Mouse (Mus musculus) ES-E14 (cell line): ENCODE results near the gene Olfr373. TPM values are rescaled to one million over a fixed set of nuclear protein-coding genes. Genes with fewer than 3 reads are reported as not detected.

Experiments
- DNase-seq: peaks from one replicate; pipeline ENCODE4 v3.0.0-alpha.2; 2013; ENCODE audit warnings: low read depth, low spot score
- H3K27ac ChIP-seq: 2 replicates; pipeline ENCODE4 v1.5.1; 2012; ENCODE audit warnings: low read depth, mild to moderate bottlenecking, low read length, moderate library complexity, mixed read lengths; ENCODE audit not compliant: poor library complexity, insufficient read depth, severe bottlenecking
- H3K36me3 ChIP-seq: 2 replicates; pipeline ENCODE4 v1.6.1; 2012; ENCODE audit warnings: mild to moderate bottlenecking, low read length, moderate library complexity, mixed read lengths; ENCODE audit not compliant: control insufficient read depth, poor library complexity, insufficient read depth, severe bottlenecking
- H3K4me1 ChIP-seq, 2 experiments: fragments of 150-350 bp in 1 of 2; sonication (generic) in 1 of 2; 2 replicates each; pipeline ENCODE4 v1.6.1; 2012; ENCODE audit warnings: low read length in 2 of 2, mild to moderate bottlenecking in 1 of 2, mixed read lengths in 1 of 2; ENCODE audit not compliant: control insufficient read depth in 2 of 2, insufficient read depth in 2 of 2, poor library complexity in 1 of 2
- H3K4me3 ChIP-seq, 2 experiments: fragments of 150-350 bp in 1 of 2; sonication (generic) in 1 of 2; 2 replicates each; pipeline ENCODE4 v1.5.1; 2012; ENCODE audit warnings: low read length in 2 of 2, low read depth in 1 of 2, mild to moderate bottlenecking in 1 of 2, mixed read lengths in 1 of 2; ENCODE audit not compliant: insufficient read depth in 1 of 2, poor library complexity in 1 of 2, severe bottlenecking in 1 of 2
- H3K9ac ChIP-seq: 2 replicates; pipeline ENCODE4 v1.6.1; 2012; ENCODE audit warnings: low read depth, mild to moderate bottlenecking, low read length, mixed read lengths; ENCODE audit not compliant: poor library complexity, insufficient read depth, severe bottlenecking
- H3K9me3 ChIP-seq: fragments of 150-350 bp; sonication (generic); 2 replicates; pipeline ENCODE4 v1.6.1; 2012; ENCODE audit warnings: low read depth, mild to moderate bottlenecking, low read length; ENCODE audit not compliant: control insufficient read depth, insufficient read depth
- CHD2 ChIP-seq: IDR thresholded peaks from 2 replicates; pipeline ENCODE4 v1.6.1; 2014; ENCODE audit warnings: mild to moderate bottlenecking, low read depth, low read length, inconsistent platforms
- HCFC1 ChIP-seq: IDR thresholded peaks from 2 replicates; pipeline ENCODE4 v1.6.1; 2012; ENCODE audit warnings: low read length, inconsistent platforms, borderline replicate concordance; ENCODE audit not compliant: insufficient read depth
- MAFK ChIP-seq: IDR thresholded peaks from 2 replicates; pipeline ENCODE4 v1.6.1; 2014; ENCODE audit warnings: mild to moderate bottlenecking, low read depth, low read length, inconsistent platforms; ENCODE audit not compliant: insufficient read depth
- ZC3H11A ChIP-seq: IDR thresholded peaks from 2 replicates; pipeline ENCODE4 v1.6.1; 2012; ENCODE audit warnings: low read depth, mild to moderate bottlenecking, inconsistent platforms, low read length, borderline replicate concordance
- ZNF384 ChIP-seq: IDR thresholded peaks from 2 replicates; pipeline ENCODE4 v1.6.1; 2012; ENCODE audit warnings: low read depth, low read length, inconsistent platforms
- in situ Hi-C, 2 experiments: fragments of 600-800 bp; cut with MboI; formaldehyde crosslinking; loops; one replicate each; pipeline ENCODE4 v1.15.1; 2025; ENCODE audit warnings: low sequenced_read_pairs in 2 of 2, inconsistent platforms in 1 of 2; ENCODE audit not compliant: unreplicated experiment in 2 of 2
- total RNA-seq: library from RNA; depleted of rRNA; stranded (reverse); fragments of 300-350 nt; gene quantifications from 2 replicates; pipeline ENCODE4 v1.2.3, GENCODE M21; 2012

Gene Olfr373
- total RNA-seq, 1 experiment = 0.13 TPM

GRCm38 (mm10) chr8:72121997-72122396 is 39.0 kb downstream of the Olfr373 start:
- DNase-seq = no peak
- TF ChIP-seq HCFC1 (no peak), ZNF384 (no peak), MAFK (no peak), CHD2 (no peak), ZC3H11A (no peak)
- no peak overlapping the region for H3K4me3 ChIP-seq
- H3K27ac ChIP-seq = no peak overlapping the region
- no peaks in the 10 kb centered on the region for H3K4me1 ChIP-seq
- H3K36me3 ChIP-seq = no peaks in the 10 kb centered on the region
- in situ Hi-C loops = no loop called here
- no peaks in the 10 kb centered on the region for H3K9me3 ChIP-seq
- H3K9ac ChIP-seq = no peak overlapping the region

- Histone ChIP-seq H3K27ac (no peak overlapping the region), H3K9me3 (no peaks in the 10 kb centered on the region), H3K4me1 (no peaks in the 10 kb centered on the region), H3K4me3 (no peak overlapping the region), H3K9ac (no peak overlapping the region), H3K36me3 (no peaks in the 10 kb centered on the region)
- TF ChIP-seq ZC3H11A = no peak
- TF ChIP-seq ZNF384 = no peak
- no peak for TF ChIP-seq HCFC1
- TF ChIP-seq CHD2 = no peak
- TF ChIP-seq MAFK = no peak
- DNase-seq = no peak
- in situ Hi-C loops = no loop called here
These were observed 44.9 kb downstream of the Olfr373 start for GRCm38 (mm10) chr8:72127834-72128233.

GRCm38 (mm10) chr8:72131251-72131650 is 48.3 kb downstream of the Olfr373 start:
- in situ Hi-C loops = no loop called here
- no peak overlapping the region for H3K9ac ChIP-seq
- TF ChIP-seq CHD2 (no peak), HCFC1 (no peak), ZC3H11A (no peak), MAFK (no peak), ZNF384 (no peak)
- DNase-seq = no peak
- H3K4me3 ChIP-seq = no peak overlapping the region
- no peaks in the 10 kb centered on the region for H3K36me3 ChIP-seq
- H3K4me1 ChIP-seq = peaks cover 0 to 4% of the 10 kb centered on the region in 2 experiments; a peak in 1 of 4 replicates
- H3K9me3 ChIP-seq = no peaks in the 10 kb centered on the region
- no peak overlapping the region for H3K27ac ChIP-seq

- Histone ChIP-seq H3K4me3 (no peak overlapping the region), H3K27ac (no peak overlapping the region), H3K36me3 (no peaks in the 10 kb centered on the region), H3K9me3 (no peaks in the 10 kb centered on the region), H3K4me1 (peaks cover 0 to 4% of the 10 kb centered on the region in 2 experiments; a peak in 1 of 4 replicates), H3K9ac (no peak overlapping the region)
- no peak for TF ChIP-seq HCFC1
- no peak for TF ChIP-seq CHD2
- no peak for TF ChIP-seq ZNF384
- no peak for TF ChIP-seq ZC3H11A
- no peak for TF ChIP-seq MAFK
- in situ Hi-C loops = no loop called here
- no peak for DNase-seq
These were observed 48.9 kb downstream of the Olfr373 start for GRCm38 (mm10) chr8:72131901-72132300.

GRCm38 (mm10) chr8:72132417-72132816 is 49.4 kb downstream of the Olfr373 start:
- Histone ChIP-seq H3K9ac (no peak overlapping the region), H3K4me3 (no peak overlapping the region), H3K27ac (no peak overlapping the region), H3K36me3 (no peaks in the 10 kb centered on the region), H3K9me3 (no peaks in the 10 kb centered on the region), H3K4me1 (peaks cover under 1 to 5% of the 10 kb centered on the region in 2 experiments; a peak in 2 of 4 replicates)
- no peak for TF ChIP-seq MAFK
- no peak for TF ChIP-seq ZNF384
- no peak for TF ChIP-seq ZC3H11A
- no peak for TF ChIP-seq CHD2
- no peak for TF ChIP-seq HCFC1
- in situ Hi-C loops = no loop called here
- DNase-seq = no peak
